Mouse (Mus musculus): ENCODE results near the gene Ywhag. TPM values are rescaled to one million over a fixed set of nuclear protein-coding genes. Genes with fewer than 3 reads are reported as not detected.

The Ywhag gene
- polyA plus RNA-seq, 1 experiment = 516 TPM

DNA sequence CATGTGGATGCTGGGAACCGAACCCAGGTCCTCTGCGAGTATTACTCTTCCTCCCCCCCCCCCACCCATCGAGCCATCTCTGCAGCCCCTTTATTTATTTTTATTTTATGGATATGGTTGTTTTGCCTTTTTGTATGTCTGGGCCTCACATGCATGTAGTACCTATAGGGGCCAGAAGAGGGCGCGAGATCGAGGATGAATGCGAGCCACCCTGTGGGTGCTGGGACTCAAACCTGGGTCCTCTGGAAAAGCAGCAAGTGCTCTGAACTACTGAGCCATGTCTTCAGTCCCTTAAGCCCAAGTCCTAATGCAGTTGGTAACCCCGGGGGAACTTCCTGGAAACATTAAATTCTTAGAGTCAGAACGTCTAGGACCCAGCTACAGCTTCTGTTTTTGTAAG is 32.5 kb upstream of the Ywhag start:
- 0 out of 2 replicates have a peak, but pooled peaks have one; percentile 5 for TF ChIP-seq CTCF (IDR thresholded peaks at IDR 0.05; ENCODE audit: extremely low read depth, insufficient read depth, low read length)
- TF ChIP-seq POLR2A (IDR thresholded peaks at IDR 0.05; ENCODE audit: extremely low read depth, insufficient read depth, low read length) = no peak
- Histone ChIP-seq H3K27ac (ENCODE audit: insufficient read depth, low read length) (no peak overlapping the region), H3K4me1 (ENCODE audit: control insufficient read depth, insufficient read depth, low read length) (peaks cover 2% of the 10 kb centered on the region; the same call in 1 of the 2 replicates), H3K4me3 (ENCODE audit: insufficient read depth, low read length) (no peak overlapping the region)

DNA sequence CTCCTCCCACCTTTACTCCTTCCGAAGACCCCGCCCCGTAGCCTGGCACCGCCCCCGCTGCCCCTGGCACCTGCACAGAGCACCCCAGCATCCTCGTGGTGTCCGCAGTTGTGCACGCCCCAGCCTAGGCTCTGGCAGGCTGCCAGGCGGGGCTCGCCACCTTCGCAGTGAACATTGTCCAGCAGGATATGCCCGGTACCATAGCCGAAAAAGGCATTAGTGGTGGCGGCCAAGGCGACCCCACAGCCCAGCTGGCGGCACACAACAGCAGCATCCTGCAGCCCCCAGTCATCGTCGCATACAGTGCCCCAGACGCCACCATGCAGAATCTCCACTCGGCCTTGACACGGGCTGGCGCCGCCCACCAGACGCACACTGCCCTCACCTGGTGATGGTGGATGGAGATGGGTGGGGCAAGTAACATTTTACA is 31.1 kb upstream of the Ywhag start:
- Histone ChIP-seq H3K4me3 (ENCODE audit: insufficient read depth, low read length) (peak overlapping the region; percentile 7; the same call in 1 of the 2 replicates), H3K4me1 (ENCODE audit: control insufficient read depth, insufficient read depth, low read length) (peaks cover 4% of the 10 kb centered on the region; the same call in 1 of the 2 replicates), H3K27ac (ENCODE audit: insufficient read depth, low read length) (no peak overlapping the region)
- TF ChIP-seq CTCF (IDR thresholded peaks at IDR 0.05; ENCODE audit: extremely low read depth, insufficient read depth, low read length) = no peak
- TF ChIP-seq POLR2A (IDR thresholded peaks at IDR 0.05; ENCODE audit: extremely low read depth, insufficient read depth, low read length) = no peak

DNA sequence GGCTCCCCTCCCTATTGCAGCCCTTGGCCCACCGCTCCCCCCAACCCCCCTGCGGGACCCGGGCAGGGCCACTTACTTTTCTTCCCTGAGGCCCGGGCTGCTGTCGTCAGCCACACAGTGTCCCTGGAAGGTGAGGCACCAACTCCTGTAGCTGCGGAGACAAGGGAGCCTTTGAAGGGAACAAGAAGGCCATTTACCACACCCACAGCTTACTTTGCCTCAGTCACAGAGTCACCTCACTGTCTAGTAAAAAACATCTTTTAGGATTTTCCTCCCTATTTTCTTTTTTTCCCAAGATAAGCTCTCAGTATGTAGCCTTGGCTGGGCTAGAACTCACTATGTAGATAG is 28.8 kb upstream of the Ywhag start:
- Histone ChIP-seq H3K4me1 (ENCODE audit: control insufficient read depth, insufficient read depth, low read length) (peaks cover 4% of the 10 kb centered on the region; the same call in 1 of the 2 replicates), H3K4me3 (ENCODE audit: insufficient read depth, low read length) (peak overlapping the region; percentile 36), H3K27ac (ENCODE audit: insufficient read depth, low read length) (peak overlapping the region; percentile 92; the same call in 1 of the 2 replicates)
- no peak for TF ChIP-seq POLR2A (IDR thresholded peaks at IDR 0.05; ENCODE audit: extremely low read depth, insufficient read depth, low read length)
- TF ChIP-seq CTCF (IDR thresholded peaks at IDR 0.05; ENCODE audit: extremely low read depth, insufficient read depth, low read length) = no peak

DNA sequence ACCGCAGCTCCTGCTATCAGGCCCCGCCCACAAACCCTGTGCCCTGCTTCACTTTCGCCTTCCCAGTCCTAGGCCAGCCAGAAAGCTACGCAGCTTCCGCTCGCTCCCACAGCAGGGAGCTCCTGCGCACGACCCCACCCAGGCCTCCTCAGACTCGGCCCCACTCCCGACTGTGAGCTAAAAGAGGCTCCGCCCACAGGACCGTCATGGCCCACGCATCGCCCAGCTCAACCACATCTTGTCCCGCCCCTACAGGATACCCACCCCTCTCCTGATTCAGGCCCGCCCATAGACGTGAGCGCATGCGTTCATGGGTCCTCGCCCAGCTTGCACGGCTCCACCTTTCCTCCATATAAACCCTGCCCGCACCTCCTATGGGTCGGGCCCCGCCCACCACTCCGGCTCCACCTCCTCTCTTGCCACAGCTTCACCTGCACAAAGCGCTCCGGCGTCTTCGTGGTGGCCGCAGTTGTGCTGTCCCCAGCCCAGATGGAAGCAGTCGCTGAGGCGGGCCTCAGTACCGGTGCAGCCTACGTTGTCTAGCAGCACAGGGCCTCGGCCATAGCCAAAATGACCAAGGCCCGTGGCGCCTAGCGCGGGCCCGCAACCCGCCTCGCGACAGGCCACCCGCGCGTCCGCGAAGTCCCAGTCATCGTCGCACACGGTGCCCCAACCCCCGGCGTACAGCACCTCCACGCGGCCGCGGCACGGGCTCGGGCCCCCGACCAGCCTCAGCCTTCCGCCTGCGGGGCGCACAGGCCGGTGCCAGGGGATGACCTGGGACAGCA is 28.3 kb upstream of the Ywhag start:
- TF ChIP-seq POLR2A (IDR thresholded peaks at IDR 0.05; ENCODE audit: extremely low read depth, insufficient read depth, low read length) (peak; percentile 87), CTCF (IDR thresholded peaks at IDR 0.05; ENCODE audit: extremely low read depth, insufficient read depth, low read length) (no peak)
- H3K4me3 ChIP-seq (ENCODE audit: insufficient read depth, low read length) = peak overlapping the region; percentile 36
- H3K27ac ChIP-seq (ENCODE audit: insufficient read depth, low read length) = peak overlapping the region; percentile 92
- peaks cover 5% of the 10 kb centered on the region; the same call in 1 of the 2 replicates for H3K4me1 ChIP-seq (ENCODE audit: control insufficient read depth, insufficient read depth, low read length)

DNA sequence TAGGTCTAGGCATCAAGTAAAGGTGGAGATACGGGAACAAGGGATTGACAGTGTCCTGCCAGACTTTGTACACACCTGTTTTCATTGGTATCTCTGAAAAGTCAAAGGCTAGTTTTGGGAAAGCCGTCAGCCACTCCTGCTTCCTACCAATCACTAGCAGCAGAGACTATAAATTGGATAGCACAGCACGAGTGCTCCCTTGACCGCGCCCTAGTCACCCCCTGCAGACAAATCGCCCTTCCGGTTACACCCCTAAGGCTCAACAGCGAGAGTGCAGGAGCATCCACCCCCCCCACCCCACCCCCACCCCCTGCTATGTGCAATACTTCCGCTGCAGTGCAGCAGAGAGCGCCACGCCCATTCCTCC is 27.7 kb upstream of the Ywhag start:
- H3K4me3 ChIP-seq (ENCODE audit: insufficient read depth, low read length) = peak overlapping the region; percentile 36

DNA sequence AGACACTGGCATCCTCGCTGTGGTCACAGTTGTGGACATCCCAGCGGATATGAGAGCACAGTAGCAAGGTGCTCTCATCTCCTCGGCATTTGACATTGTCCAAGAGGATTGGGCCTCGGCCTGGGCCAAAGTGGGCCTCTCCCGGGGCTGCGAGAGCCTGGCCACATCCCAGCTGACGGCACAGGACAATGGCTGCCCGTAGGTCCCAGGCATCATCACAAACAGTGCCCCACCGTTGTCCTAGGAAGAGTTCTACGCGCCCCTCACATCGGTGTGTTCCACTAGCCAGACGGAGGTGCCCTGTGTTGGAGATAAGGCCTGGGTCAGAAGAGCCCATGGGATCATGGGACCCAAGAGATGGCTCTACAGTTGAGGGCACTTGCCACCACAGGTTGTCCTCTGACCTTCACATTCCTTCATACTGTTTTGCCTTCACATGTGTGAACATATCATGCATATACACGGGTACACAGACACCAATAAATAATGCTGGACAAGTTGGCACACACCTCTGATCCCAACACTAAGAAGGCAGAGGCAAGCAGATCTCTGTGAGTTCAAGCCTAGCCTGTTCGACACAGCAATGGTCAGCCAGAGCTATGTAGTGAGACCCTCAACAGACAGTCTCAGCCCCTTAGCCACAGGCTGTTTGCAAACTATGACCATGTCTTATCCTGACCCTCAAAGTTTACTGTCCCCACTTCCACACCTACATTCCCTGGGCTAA is 26.7 kb upstream of the Ywhag start:
- H3K4me1 ChIP-seq (ENCODE audit: control insufficient read depth, insufficient read depth, low read length) = peaks cover 5% of the 10 kb centered on the region; the same call in 1 of the 2 replicates
- TF ChIP-seq CTCF (IDR thresholded peaks at IDR 0.05; ENCODE audit: extremely low read depth, insufficient read depth, low read length) (no peak), POLR2A (IDR thresholded peaks at IDR 0.05; ENCODE audit: extremely low read depth, insufficient read depth, low read length) (no peak)
- no peak overlapping the region for H3K4me3 ChIP-seq (ENCODE audit: insufficient read depth, low read length)
- H3K27ac ChIP-seq (ENCODE audit: insufficient read depth, low read length) = no peak overlapping the region

More for the DNA sequence above, 27.7 kb upstream of the Ywhag start:
- TF ChIP-seq POLR2A (IDR thresholded peaks at IDR 0.05; ENCODE audit: extremely low read depth, insufficient read depth, low read length) = no peak
- TF ChIP-seq CTCF (IDR thresholded peaks at IDR 0.05; ENCODE audit: extremely low read depth, insufficient read depth, low read length) = no peak
- Histone ChIP-seq H3K27ac (ENCODE audit: insufficient read depth, low read length) (peak overlapping the region; percentile 95), H3K4me1 (ENCODE audit: control insufficient read depth, insufficient read depth, low read length) (peaks cover 5% of the 10 kb centered on the region; the same call in 1 of the 2 replicates)

DNA sequence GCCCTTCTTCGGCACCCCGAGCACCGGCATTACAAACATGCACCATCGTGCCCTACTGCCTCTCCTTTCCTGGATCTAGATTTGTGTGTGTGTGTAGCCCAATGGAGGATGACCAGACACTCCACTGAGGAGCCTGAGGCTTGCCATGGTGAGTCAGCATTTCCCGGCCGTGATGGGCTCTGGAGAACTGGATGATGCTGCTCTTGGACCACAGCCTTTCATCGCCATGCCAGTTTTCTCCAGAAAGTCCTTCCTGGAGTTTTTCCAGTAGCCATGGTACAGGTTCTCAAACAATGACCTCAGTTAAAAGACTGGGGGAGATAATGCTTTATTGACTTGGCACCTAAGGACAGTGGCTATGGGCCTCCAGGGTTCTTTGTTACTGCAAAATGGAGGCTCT is 25.5 kb upstream of the Ywhag start:
- no peak overlapping the region for H3K27ac ChIP-seq (ENCODE audit: insufficient read depth, low read length)
- TF ChIP-seq CTCF (IDR thresholded peaks at IDR 0.05; ENCODE audit: extremely low read depth, insufficient read depth, low read length) (no peak), POLR2A (IDR thresholded peaks at IDR 0.05; ENCODE audit: extremely low read depth, insufficient read depth, low read length) (no peak)
- no peak overlapping the region for H3K4me3 ChIP-seq (ENCODE audit: insufficient read depth, low read length)
- peaks cover 5% of the 10 kb centered on the region; the same call in 1 of the 2 replicates for H3K4me1 ChIP-seq (ENCODE audit: control insufficient read depth, insufficient read depth, low read length)

DNA sequence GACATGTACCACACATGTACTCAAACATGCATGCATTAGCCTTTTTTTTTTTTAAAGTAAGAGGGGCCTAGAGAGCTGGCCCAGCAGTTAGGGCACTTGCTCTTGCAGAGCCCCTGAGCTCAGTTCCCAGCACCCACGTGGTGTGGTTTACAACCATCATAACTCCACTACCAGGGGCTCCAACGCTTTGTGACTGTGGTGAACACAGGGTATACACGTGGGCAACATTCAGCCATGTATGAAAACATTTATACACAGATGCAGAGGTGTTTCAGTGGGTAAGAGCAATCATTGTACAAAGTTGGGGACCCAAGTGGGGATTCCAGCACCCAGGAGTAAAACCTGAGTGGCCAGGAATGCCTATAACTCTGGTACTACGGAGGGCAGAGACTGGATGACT is 24.0 kb upstream of the Ywhag start:
- H3K4me3 ChIP-seq (ENCODE audit: insufficient read depth, low read length) = no peak overlapping the region
- H3K27ac ChIP-seq (ENCODE audit: insufficient read depth, low read length) = no peak overlapping the region
- peaks cover 5% of the 10 kb centered on the region; the same call in 1 of the 2 replicates for H3K4me1 ChIP-seq (ENCODE audit: control insufficient read depth, insufficient read depth, low read length)
- TF ChIP-seq POLR2A (IDR thresholded peaks at IDR 0.05; ENCODE audit: extremely low read depth, insufficient read depth, low read length) (no peak), CTCF (IDR thresholded peaks at IDR 0.05; ENCODE audit: extremely low read depth, insufficient read depth, low read length) (no peak)

DNA sequence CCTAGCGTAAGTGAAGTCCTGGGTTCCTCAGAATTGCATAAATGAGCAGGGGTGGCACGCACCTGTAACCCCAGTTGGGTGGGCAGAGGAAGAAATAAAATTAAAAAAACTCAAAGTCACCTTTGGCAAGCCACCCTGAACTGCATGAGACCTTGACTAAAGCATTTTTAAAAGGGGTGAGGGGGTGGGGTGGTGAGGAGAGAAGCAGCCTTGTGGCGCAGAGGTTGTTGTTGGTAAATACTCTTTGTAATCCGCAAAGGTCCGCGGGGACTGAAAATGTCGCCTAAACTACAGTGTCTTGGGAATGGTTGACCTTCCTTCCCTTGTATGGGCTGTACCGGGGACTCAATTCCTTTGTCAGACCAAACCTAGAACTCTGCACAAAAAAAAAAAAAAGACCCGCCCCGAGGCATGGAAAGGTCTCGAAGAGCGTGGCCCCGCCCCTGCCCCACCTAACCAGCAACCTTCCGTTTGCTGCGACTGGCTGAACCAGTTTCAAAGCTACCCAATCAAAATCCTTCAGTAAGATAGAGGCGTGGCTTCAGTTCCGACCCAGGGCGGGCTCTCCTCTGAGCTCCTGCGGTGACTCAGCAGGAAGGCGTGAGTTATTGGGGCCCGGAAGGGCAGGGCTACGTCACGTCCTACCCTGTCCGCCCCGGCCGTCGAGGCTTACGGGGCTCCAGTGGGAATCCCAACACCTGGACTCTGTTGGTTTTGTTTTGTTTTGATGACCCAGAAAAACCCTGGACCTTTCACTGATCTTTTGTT is 23.0 kb upstream of the Ywhag start:
- peak overlapping the region; percentile 65 for H3K27ac ChIP-seq (ENCODE audit: insufficient read depth, low read length)
- H3K4me3 ChIP-seq (ENCODE audit: insufficient read depth, low read length) = peak overlapping the region; percentile 28
- H3K4me1 ChIP-seq (ENCODE audit: control insufficient read depth, insufficient read depth, low read length) = peaks cover 5% of the 10 kb centered on the region; the same call in 1 of the 2 replicates
- peak; percentile 81 for TF ChIP-seq POLR2A (IDR thresholded peaks at IDR 0.05; ENCODE audit: extremely low read depth, insufficient read depth, low read length)
- no peak for TF ChIP-seq CTCF (IDR thresholded peaks at IDR 0.05; ENCODE audit: extremely low read depth, insufficient read depth, low read length)

All from cortical plate, adult 2 months (tissue).